Mouse (Mus musculus) small intestine, adult 2 months (tissue): ENCODE measurements at regions not wholly inside any gene's neighbourhood (a gene's known extent, or its start where the extent isn't known, plus 50 kb on each side); places are given as distances from the start of the nearest gene placed in this dataset.

Experiments
- CTCF ChIP-seq: fragments of 200-500 bp; IDR thresholded peaks from 2 replicates; pipeline ENCODE4 v1.5.1; 2012; ENCODE audit warnings: low read depth, mild to moderate bottlenecking, control low read depth, inconsistent platforms, low read length, moderate library complexity, mixed read lengths; ENCODE audit not compliant: insufficient replicate concordance, insufficient read length; ENCODE audit errors: extremely low read depth
- POLR2A ChIP-seq: fragments of 200-500 bp; IDR thresholded peaks from 2 replicates; pipeline ENCODE4 v1.6.1; 2012; ENCODE audit warnings: low read depth, mild to moderate bottlenecking, control low read depth, inconsistent platforms, low read length, moderate library complexity

- TF ChIP-seq POLR2A: no peak
- no peak for TF ChIP-seq CTCF
These were observed 360.8 kb upstream of the Ptger4 start for GRCm38 (mm10) chr15:5604732-5605266.
